Mouse (Mus musculus): ENCODE results near the gene Rptor. TPM values are rescaled to one million over a fixed set of nuclear protein-coding genes. Genes with fewer than 3 reads are reported as not detected.

Rptor gene
- polyA plus RNA-seq, 1 experiment from 2014 or later = 9.1 TPM

GRCm38 (mm10) chr11:119663876-119664275 lies 61.2 kb downstream of the Rptor start:
- ATAC-seq (ENCODE audit: low FRiP score, low TSS enrichment) = no peak
- H3K4me1 ChIP-seq (ENCODE audit: insufficient read depth, low read length) = peaks cover 29% of the 10 kb centered on the region
- no peak overlapping the region for H3K4me2 ChIP-seq (replicated peaks; ENCODE audit: low read depth, low read length)
- WGBS = 86% methylated on average over 2 of the region's 2 CpGs
- no peaks in the 10 kb centered on the region for H3K27me3 ChIP-seq (ENCODE audit: insufficient read depth, low read length)
- H3K36me3 ChIP-seq (ENCODE audit: insufficient read depth, low read length) = no peaks in the 10 kb centered on the region
- H3K4me3 ChIP-seq (ENCODE audit: low read length) = no peak overlapping the region
- H3K27ac ChIP-seq (ENCODE audit: low read length) = no peak overlapping the region
- H3K9ac ChIP-seq (replicated peaks; ENCODE audit: low read length) = no peak overlapping the region
- H3K9me3 ChIP-seq (ENCODE audit: low read length) = no peaks in the 10 kb centered on the region

GRCm38 (mm10) chr11:119664678-119665307 lies 62.1 kb downstream of the Rptor start:
- no peak for ATAC-seq (ENCODE audit: low FRiP score, low TSS enrichment)
- H3K27me3 ChIP-seq (ENCODE audit: insufficient read depth, low read length) = no peaks in the 10 kb centered on the region
- no peak overlapping the region for H3K4me3 ChIP-seq (ENCODE audit: low read length)
- H3K4me2 ChIP-seq (replicated peaks; ENCODE audit: low read depth, low read length) = no peak overlapping the region
- peaks cover 29% of the 10 kb centered on the region for H3K4me1 ChIP-seq (ENCODE audit: insufficient read depth, low read length)
- H3K36me3 ChIP-seq (ENCODE audit: insufficient read depth, low read length) = no peaks in the 10 kb centered on the region
- no peak overlapping the region for H3K27ac ChIP-seq (ENCODE audit: low read length)
- WGBS = 56% methylated on average over 10 of the region's 10 CpGs
- no peaks in the 10 kb centered on the region for H3K9me3 ChIP-seq (ENCODE audit: low read length)
- no peak overlapping the region for H3K9ac ChIP-seq (replicated peaks; ENCODE audit: low read length)

GRCm38 (mm10) chr11:119665308-119665702 lies 62.6 kb downstream of the Rptor start:
- Histone ChIP-seq H3K36me3 (ENCODE audit: insufficient read depth, low read length) (no peaks in the 10 kb centered on the region), H3K27ac (ENCODE audit: low read length) (no peak overlapping the region), H3K9ac (replicated peaks; ENCODE audit: low read length) (no peak overlapping the region), H3K9me3 (ENCODE audit: low read length) (no peaks in the 10 kb centered on the region), H3K4me1 (ENCODE audit: insufficient read depth, low read length) (peaks cover 29% of the 10 kb centered on the region), H3K27me3 (ENCODE audit: insufficient read depth, low read length) (no peaks in the 10 kb centered on the region), H3K4me2 (replicated peaks; ENCODE audit: low read depth, low read length) (no peak overlapping the region), H3K4me3 (ENCODE audit: low read length) (no peak overlapping the region)
- ATAC-seq (ENCODE audit: low FRiP score, low TSS enrichment) = no peak
- WGBS = 74% methylated on average over 5 of the region's 5 CpGs

GRCm38 (mm10) chr11:119666567-119667108 lies 63.9 kb downstream of the Rptor start:
- no peak overlapping the region for H3K27ac ChIP-seq (ENCODE audit: low read length)
- WGBS = 17% methylated on average over 2 of the region's 2 CpGs
- no peaks in the 10 kb centered on the region for H3K9me3 ChIP-seq (ENCODE audit: low read length)

GRCm38 (mm10) chr11:119670690-119671666 lies 68.3 kb downstream of the Rptor start:
- Histone ChIP-seq H3K27ac (ENCODE audit: low read length) (no peak overlapping the region), H3K36me3 (ENCODE audit: insufficient read depth, low read length) (no peaks in the 10 kb centered on the region), H3K27me3 (ENCODE audit: insufficient read depth, low read length) (no peaks in the 10 kb centered on the region), H3K9ac (replicated peaks; ENCODE audit: low read length) (no peak overlapping the region), H3K9me3 (ENCODE audit: low read length) (no peaks in the 10 kb centered on the region), H3K4me1 (ENCODE audit: insufficient read depth, low read length) (peaks cover 29% of the 10 kb centered on the region), H3K4me2 (replicated peaks; ENCODE audit: low read depth, low read length) (no peak overlapping the region), H3K4me3 (ENCODE audit: low read length) (no peak overlapping the region)
- WGBS = 75% methylated on average over 11 of the region's 11 CpGs
- no peak for ATAC-seq (ENCODE audit: low FRiP score, low TSS enrichment)

More at GRCm38 (mm10) chr11:119666567-119667108, 63.9 kb downstream of the Rptor start:
- Histone ChIP-seq H3K4me3 (ENCODE audit: low read length) (no peak overlapping the region), H3K27me3 (ENCODE audit: insufficient read depth, low read length) (no peaks in the 10 kb centered on the region), H3K4me1 (ENCODE audit: insufficient read depth, low read length) (peaks cover 29% of the 10 kb centered on the region), H3K4me2 (replicated peaks; ENCODE audit: low read depth, low read length) (no peak overlapping the region), H3K9ac (replicated peaks; ENCODE audit: low read length) (no peak overlapping the region), H3K36me3 (ENCODE audit: insufficient read depth, low read length) (no peaks in the 10 kb centered on the region)
- no peak for ATAC-seq (ENCODE audit: low FRiP score, low TSS enrichment)

- no peak overlapping the region for H3K27ac ChIP-seq (ENCODE audit: low read length)
- no peaks in the 10 kb centered on the region for H3K9me3 ChIP-seq (ENCODE audit: low read length)
- peaks cover 31% of the 10 kb centered on the region for H3K4me1 ChIP-seq (ENCODE audit: insufficient read depth, low read length)
Observed at GRCm38 (mm10) chr11:119672041-119672440, 69.3 kb downstream of the Rptor start.

GRCm38 (mm10) chr11:119672775-119673174 lies 70.1 kb downstream of the Rptor start:
- no peak overlapping the region for H3K4me2 ChIP-seq (replicated peaks; ENCODE audit: low read depth, low read length)
- no peak overlapping the region for H3K27ac ChIP-seq (ENCODE audit: low read length)
- H3K4me1 ChIP-seq (ENCODE audit: insufficient read depth, low read length) = peaks cover 37% of the 10 kb centered on the region
- no peaks in the 10 kb centered on the region for H3K27me3 ChIP-seq (ENCODE audit: insufficient read depth, low read length)
- WGBS = 72% methylated on average over 4 of the region's 4 CpGs
- H3K36me3 ChIP-seq (ENCODE audit: insufficient read depth, low read length) = no peaks in the 10 kb centered on the region
- no peak overlapping the region for H3K9ac ChIP-seq (replicated peaks; ENCODE audit: low read length)
- H3K9me3 ChIP-seq (ENCODE audit: low read length) = no peaks in the 10 kb centered on the region
- H3K4me3 ChIP-seq (ENCODE audit: low read length) = no peak overlapping the region
- ATAC-seq (ENCODE audit: low FRiP score, low TSS enrichment) = no peak

More at GRCm38 (mm10) chr11:119672041-119672440, 69.3 kb downstream of the Rptor start:
- H3K4me2 ChIP-seq (replicated peaks; ENCODE audit: low read depth, low read length) = no peak overlapping the region
- no peaks in the 10 kb centered on the region for H3K36me3 ChIP-seq (ENCODE audit: insufficient read depth, low read length)
- 47% methylated on average over 2 of the region's 2 CpGs for WGBS
- H3K4me3 ChIP-seq (ENCODE audit: low read length) = no peak overlapping the region
- no peak for ATAC-seq (ENCODE audit: low FRiP score, low TSS enrichment)
- no peaks in the 10 kb centered on the region for H3K27me3 ChIP-seq (ENCODE audit: insufficient read depth, low read length)
- no peak overlapping the region for H3K9ac ChIP-seq (replicated peaks; ENCODE audit: low read length)

- H3K36me3 ChIP-seq (ENCODE audit: insufficient read depth, low read length) = no peaks in the 10 kb centered on the region
- H3K4me2 ChIP-seq (replicated peaks; ENCODE audit: low read depth, low read length) = no peak overlapping the region
- no peaks in the 10 kb centered on the region for H3K9me3 ChIP-seq (ENCODE audit: low read length)
- 40% methylated on average over 4 of the region's 4 CpGs for WGBS
- no peaks in the 10 kb centered on the region for H3K27me3 ChIP-seq (ENCODE audit: insufficient read depth, low read length)
- H3K4me1 ChIP-seq (ENCODE audit: insufficient read depth, low read length) = peaks cover 37% of the 10 kb centered on the region
- H3K9ac ChIP-seq (replicated peaks; ENCODE audit: low read length) = no peak overlapping the region
- ATAC-seq (ENCODE audit: low FRiP score, low TSS enrichment) = no peak
- no peak overlapping the region for H3K27ac ChIP-seq (ENCODE audit: low read length)
- H3K4me3 ChIP-seq (ENCODE audit: low read length) = no peak overlapping the region
Observed at GRCm38 (mm10) chr11:119674835-119675234, 72.1 kb downstream of the Rptor start.

- Histone ChIP-seq H3K36me3 (ENCODE audit: insufficient read depth, low read length) (no peaks in the 10 kb centered on the region), H3K4me2 (replicated peaks; ENCODE audit: low read depth, low read length) (no peak overlapping the region), H3K27ac (ENCODE audit: low read length) (no peak overlapping the region), H3K9ac (replicated peaks; ENCODE audit: low read length) (no peak overlapping the region), H3K4me3 (ENCODE audit: low read length) (no peak overlapping the region), H3K9me3 (ENCODE audit: low read length) (no peaks in the 10 kb centered on the region), H3K4me1 (ENCODE audit: insufficient read depth, low read length) (peaks cover 37% of the 10 kb centered on the region), H3K27me3 (ENCODE audit: insufficient read depth, low read length) (no peaks in the 10 kb centered on the region)
- ATAC-seq (ENCODE audit: low FRiP score, low TSS enrichment) = no peak
- WGBS = 48% methylated on average over 6 of the region's 6 CpGs
Observed at GRCm38 (mm10) chr11:119675546-119675945, 72.8 kb downstream of the Rptor start.
